Mouse (Mus musculus) embryonic facial prominence, embryonic 11.5 days (tissue): Measurements from ENCODE around the gene Dpep2nb. TPM values are rescaled to one million over a fixed set of nuclear protein-coding genes. Genes with fewer than 3 reads are reported as not detected.

Source experiments
- ATAC-seq: fragments of 200-750 bp; cut with Nextera tagmentation; replicated peaks from 2 replicates; pipeline ENCODE4 v1.8.0; 2017; ENCODE audit warnings: low read depth; ENCODE audit not compliant: insufficient number of reproducible peaks, low FRiP score, low TSS enrichment
- DNase-seq: peaks from one replicate; pipeline ENCODE4 v3.0.0-alpha.2; 2015; ENCODE audit warnings: low spot score
- H3K27ac ChIP-seq: fragments of 300-500 bp; sonication (generic); replicated peaks from 2 replicates; pipeline ENCODE4 v1.5.1; 2014; ENCODE audit warnings: mild to moderate bottlenecking, low read depth, low read length, control low read depth
- H3K27me3 ChIP-seq: fragments of 300-500 bp; sonication (generic); 2 replicates; pipeline ENCODE4 v1.6.1; 2014; ENCODE audit warnings: mild to moderate bottlenecking, low read length, moderate library complexity, mixed read lengths; ENCODE audit not compliant: control insufficient read depth, insufficient read depth
- H3K36me3 ChIP-seq: fragments of 300-500 bp; sonication (generic); replicated peaks from 2 replicates; pipeline ENCODE4 v1.6.1; 2014; ENCODE audit warnings: low read depth, mild to moderate bottlenecking, low read length, moderate library complexity, mixed read lengths; ENCODE audit not compliant: control insufficient read depth, insufficient read depth
- H3K4me1 ChIP-seq: fragments of 300-500 bp; sonication (generic); 2 replicates; pipeline ENCODE4 v1.6.1; 2014; ENCODE audit warnings: low read length, mixed read lengths; ENCODE audit not compliant: control insufficient read depth, insufficient read depth
- H3K4me2 ChIP-seq: fragments of 300-500 bp; sonication (generic); 2 replicates; pipeline ENCODE4 v1.6.1; 2014; ENCODE audit warnings: low read depth, mild to moderate bottlenecking, control low read depth, low read length, moderate library complexity
- H3K4me3 ChIP-seq: fragments of 300-500 bp; sonication (generic); 2 replicates; pipeline ENCODE4 v1.5.1; 2014; ENCODE audit warnings: low read depth, low read length, control low read depth
- H3K9ac ChIP-seq: fragments of 300-500 bp; sonication (generic); replicated peaks from 2 replicates; pipeline ENCODE4 v1.6.1; 2014; ENCODE audit warnings: mild to moderate bottlenecking, control low read depth, low read length
- H3K9me3 ChIP-seq: fragments of 300-500 bp; sonication (generic); replicated peaks from 2 replicates; pipeline ENCODE4 v1.6.1; 2016; ENCODE audit warnings: mild to moderate bottlenecking, low read length, inconsistent platforms, mixed read lengths; ENCODE audit not compliant: control insufficient read depth
- WGBS: fragments of 180-500 bp; shearing (Covaris S2); extraction: QIAGEN DNeasy Blood & Tissue Kit; methylation state at CpG from one replicate; pipeline ENCODE4 v1.1.7; 2014; 5-methylcytosine and 5-hydroxymethylcytosine counted together
- microRNA-seq: library from miRNA; unstranded; fragments of <30 nt; microRNA quantifications from one replicate; pipeline ENCODE4, GENCODE M21; 2016; ENCODE audit warnings: borderline number of aligned reads
- polyA plus RNA-seq: library from polyadenylated mRNA; unstranded; fragments of >200 nt; fragmentation: Nextera tagmentation; extraction: Ambion mirVana; gene quantifications from 2 replicates; pipeline ENCODE4 v1.2.1, GENCODE M21; 2014

Dpep2nb gene
- polyA plus RNA-seq, 1 experiment from 2014 or later, result not detected

DNA sequence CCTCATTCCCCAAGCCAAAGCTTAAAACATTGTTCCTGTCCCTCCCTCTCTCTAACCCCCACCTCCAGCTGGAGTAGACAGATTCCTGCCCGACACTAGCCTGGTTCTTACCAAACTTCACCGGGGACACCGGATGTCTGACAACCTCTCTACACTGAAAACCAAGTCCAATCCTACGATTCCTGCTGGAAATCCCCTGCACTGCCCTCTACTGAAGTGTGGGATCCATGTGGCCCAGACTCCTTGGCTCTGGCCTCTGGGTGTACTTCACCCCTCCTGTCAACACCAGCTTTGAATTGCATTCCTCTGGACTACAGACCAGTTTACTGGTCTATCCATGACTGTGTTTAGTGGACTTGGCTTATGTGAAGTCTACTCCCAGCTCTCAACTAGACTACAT lies 49.2 kb downstream of the Dpep2nb start:
- no peak for DNase-seq
- H3K4me1 ChIP-seq, result no peaks in the 10 kb centered on the region
- 91% methylated on average over 4 of the region's 4 CpGs for WGBS
- no peaks in the 10 kb centered on the region; the same call in 1 of the 2 replicates for H3K36me3 ChIP-seq
- H3K4me3 ChIP-seq, result no peak overlapping the region
- ATAC-seq, result no peak
- H3K27ac ChIP-seq, result no peak overlapping the region
- no peak overlapping the region for H3K9ac ChIP-seq
- H3K4me2 ChIP-seq, result no peak overlapping the region
- no peaks in the 10 kb centered on the region for H3K27me3 ChIP-seq
- H3K9me3 ChIP-seq, result no peaks in the 10 kb centered on the region

DNA sequence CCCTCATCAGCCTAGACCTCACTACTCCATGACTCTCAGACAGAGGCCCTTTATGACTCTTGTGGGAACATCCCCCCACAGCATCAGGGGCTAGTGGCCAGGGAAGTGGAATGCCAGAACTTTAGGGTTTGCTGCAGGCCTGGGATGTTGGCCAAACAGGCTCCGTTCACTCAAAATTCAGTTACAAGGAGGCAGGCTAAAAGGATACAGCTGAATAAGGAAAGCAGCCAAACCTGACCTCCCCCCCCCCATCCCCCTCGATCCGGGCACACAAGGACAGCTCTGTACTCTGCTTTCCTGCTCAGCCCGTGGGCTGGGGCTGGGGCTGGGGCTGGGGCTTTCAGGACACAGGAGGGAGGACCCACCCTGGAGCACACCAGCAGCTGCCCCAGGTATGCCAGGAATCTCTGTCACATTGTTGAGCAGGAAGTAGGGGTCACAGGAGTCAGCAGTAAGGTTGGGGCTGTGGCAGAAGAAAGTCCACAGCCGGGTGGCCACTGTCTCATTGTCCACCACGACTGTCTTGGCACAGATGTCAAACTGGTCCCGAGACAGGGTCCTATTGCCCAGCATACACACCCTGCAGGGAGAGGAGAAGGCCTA lies 54.6 kb downstream of the Dpep2nb start:
- no peak for ATAC-seq
- no peaks in the 10 kb centered on the region for H3K9me3 ChIP-seq
- DNase-seq, result no peak
- H3K36me3 ChIP-seq, result no peaks in the 10 kb centered on the region; the same call in none of the 2 replicates
- H3K27ac ChIP-seq, result no peak overlapping the region
- no peaks in the 10 kb centered on the region for H3K4me1 ChIP-seq
- H3K27me3 ChIP-seq, result no peaks in the 10 kb centered on the region
- H3K4me2 ChIP-seq, result no peak overlapping the region
- H3K4me3 ChIP-seq, result no peak overlapping the region
- 19% methylated on average over 7 of the region's 7 CpGs for WGBS
- no peak overlapping the region for H3K9ac ChIP-seq

DNA sequence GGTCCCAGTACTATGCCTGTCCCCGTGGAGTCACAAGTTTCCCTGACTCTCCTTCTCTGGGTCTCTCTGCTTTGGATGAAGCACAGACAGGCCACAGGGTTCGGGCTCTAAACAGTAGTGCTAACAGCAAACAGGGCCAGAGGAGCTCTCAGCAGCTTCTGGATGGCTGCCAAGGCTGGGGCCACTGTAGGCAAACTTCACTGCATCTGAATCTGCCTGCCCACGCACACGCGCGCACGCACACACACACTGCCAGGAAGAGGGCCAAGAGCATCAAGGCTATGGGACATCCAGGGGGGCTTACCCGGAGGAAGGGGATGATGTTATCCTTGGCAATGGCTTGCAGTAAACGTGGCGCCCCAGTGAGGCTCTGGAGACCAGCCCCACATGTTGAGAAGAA lies 56.4 kb downstream of the Dpep2nb start:
- WGBS, result 90% methylated on average over 10 of the region's 10 CpGs
- no peak overlapping the region for H3K4me3 ChIP-seq
- H3K4me2 ChIP-seq, result no peak overlapping the region
- peaks cover 5% of the 10 kb centered on the region for H3K36me3 ChIP-seq
- no peak overlapping the region for H3K9ac ChIP-seq
- H3K4me1 ChIP-seq, result no peaks in the 10 kb centered on the region
- DNase-seq, result no peak
- no peaks in the 10 kb centered on the region for H3K9me3 ChIP-seq
- ATAC-seq, result no peak
- no peaks in the 10 kb centered on the region for H3K27me3 ChIP-seq
- no peak overlapping the region for H3K27ac ChIP-seq

Small RNA genes within 50 kb of the gene (microRNA-seq; reads per million reads assigned to microRNA genes)
- gene Mir7074, result not detected

Other genes starting within 250 kb of the Dpep2nb start
- gene Gfod2, start 247.3 kb downstream of the Dpep2nb start, polyA plus RNA-seq, result 24.5 and 26.6 TPM in 2 replicates
- gene Ranbp10, start 178.6 kb downstream of the Dpep2nb start, polyA plus RNA-seq, result 11.2 and 13.0 TPM in 2 replicates
- 0.27 TPM in 1 of 2 replicates, not detected in the other for gene Tsnaxip1, start 178.2 kb downstream of the Dpep2nb start, polyA plus RNA-seq
- gene Cenpt, start 152.7 kb downstream of the Dpep2nb start, polyA plus RNA-seq, result 50.8 and 53.1 TPM in 2 replicates
- gene Thap11, start 150.8 kb downstream of the Dpep2nb start, polyA plus RNA-seq, result 67.7 and 72.4 TPM in 2 replicates
- 262 and 323 TPM in 2 replicates for gene Nutf2, start 145.4 kb downstream of the Dpep2nb start, polyA plus RNA-seq
- gene Edc4, start 125.1 kb downstream of the Dpep2nb start, polyA plus RNA-seq, result 31.8 and 35.4 TPM in 2 replicates
- gene Nrn1l, start 112.4 kb downstream of the Dpep2nb start, polyA plus RNA-seq, result 0.38 and 0.52 TPM in 2 replicates
- 16.8 and 23.1 TPM in 2 replicates for gene Pskh1, start 105.5 kb downstream of the Dpep2nb start, polyA plus RNA-seq
- 0.58 and 0.59 TPM in 2 replicates for gene Ctrl, start 72.1 kb downstream of the Dpep2nb start, polyA plus RNA-seq
- 23.1 and 24.1 TPM in 2 replicates for gene Psmb10, start 67.5 kb downstream of the Dpep2nb start, polyA plus RNA-seq
- 0.84 and 1.1 TPM in 2 replicates for gene Lcat, start 62.6 kb downstream of the Dpep2nb start, polyA plus RNA-seq
- gene Slc12a4, start 39.9 kb downstream of the Dpep2nb start, polyA plus RNA-seq, result 16.8 and 19.0 TPM in 2 replicates
- gene Dpep3, start 26.5 kb downstream of the Dpep2nb start, polyA plus RNA-seq, result not detected in 2 replicates
- gene Dus2, start 14.6 kb downstream of the Dpep2nb start, polyA plus RNA-seq, result 17.0 and 17.7 TPM in 2 replicates
- gene Ddx28, start 5.9 kb upstream of the Dpep2nb start, polyA plus RNA-seq, result 18.7 and 20.5 TPM in 2 replicates
- 5.1 and 5.4 TPM in 2 replicates for gene Nfatc3, start 52.9 kb upstream of the Dpep2nb start, polyA plus RNA-seq
- 4.1 and 6.7 TPM in 2 replicates for gene Esrp2, start 131.0 kb upstream of the Dpep2nb start, polyA plus RNA-seq
- gene Pla2g15, start 144.4 kb upstream of the Dpep2nb start, polyA plus RNA-seq, result 6.6 and 8.7 TPM in 2 replicates
- gene Slc7a6, start 162.9 kb upstream of the Dpep2nb start, polyA plus RNA-seq, result 82.4 and 90.9 TPM in 2 replicates
- gene Slc7a6os, start 205.0 kb upstream of the Dpep2nb start, polyA plus RNA-seq, result 43.8 and 46.7 TPM in 2 replicates
- 62.6 and 62.7 TPM in 2 replicates for gene Prmt7, start 205.0 kb upstream of the Dpep2nb start, polyA plus RNA-seq